In the genomic region with DNA sequence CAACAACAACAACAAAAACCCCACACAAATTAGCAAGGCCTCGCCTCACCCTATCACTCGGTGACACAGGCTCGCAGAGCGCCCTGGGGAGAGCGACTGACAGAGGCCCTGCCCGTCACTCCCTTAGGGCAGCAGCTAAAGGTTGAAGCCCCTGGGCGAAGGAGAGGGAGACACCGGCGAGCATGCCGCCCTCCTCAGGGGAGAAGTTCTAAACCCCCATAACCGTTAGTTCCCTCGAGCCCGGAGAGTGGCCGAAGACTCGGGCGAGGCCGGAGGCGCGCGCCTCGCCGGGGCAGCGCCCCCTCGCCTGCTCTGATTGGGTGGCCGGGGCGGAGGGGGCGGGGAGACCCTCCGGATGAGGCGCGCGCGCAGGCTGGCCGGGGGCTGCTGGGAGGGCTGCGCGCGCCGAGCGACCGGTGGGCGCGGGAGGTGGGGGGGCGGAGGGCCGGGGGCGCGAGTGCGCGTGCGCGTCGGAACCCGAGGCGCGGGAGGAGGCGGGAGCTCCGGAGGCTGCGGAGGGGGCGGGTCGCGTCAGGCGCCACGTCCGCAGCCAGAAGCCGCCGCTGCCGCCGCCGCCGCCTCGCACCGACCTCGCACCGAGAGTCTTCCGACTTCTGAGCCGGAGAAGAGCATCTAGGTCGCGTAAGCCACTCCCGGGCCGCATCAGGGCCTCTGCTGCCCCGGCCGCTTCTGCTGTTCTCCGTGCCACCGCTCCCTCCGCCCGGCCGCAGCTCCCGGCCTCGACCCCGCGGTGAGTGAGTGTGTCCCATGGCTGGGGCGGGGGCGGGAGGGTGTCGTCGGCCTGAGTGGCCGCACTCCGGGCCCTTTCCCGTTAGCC, we compare ENCODE assay signal across 8 mouse cellular contexts. TPM values are rescaled to one million over a fixed set of nuclear protein-coding genes. Genes with fewer than 3 reads are reported as not detected.
DNase-seq lines count a peak whose midpoint lies in the region; ATAC-seq and TF ChIP-seq lines count a peak whose summit lies in the region.

A gene (minus strand): TSS at position 249 of the 838 bp plus-strand sequence.
A gene (plus strand): TSS at position 381 of the 838 bp plus-strand sequence.

- TF ChIP-seq POLR2A in bone marrow macrophage, adult 2 months (IDR thresholded peaks at IDR 0.05; ENCODE audit: borderline replicate concordance, low read depth, low read length) = no peak
- peak; percentile 84; the same call in 1 of the 2 replicates for TF ChIP-seq POLR2A in limb, embryonic 14.5 days (IDR thresholded peaks at IDR 0.05; ENCODE audit: borderline replicate concordance, extremely low read depth, insufficient read depth, insufficient read length)
- TF ChIP-seq POLR2A in spleen, adult 2 months (IDR thresholded peaks at IDR 0.05; ENCODE audit: low read depth, low read length) = no peak; the same call in 1 of the 2 replicates

- peak within 1 kb of the TSS; percentile 97 for H3K4me3 ChIP-seq in bone marrow macrophage, adult 2 months (ENCODE audit: insufficient read depth, low read length)
- peak within 1 kb of the TSS; percentile 99 for H3K4me3 ChIP-seq in embryonic facial prominence, embryonic 15.5 days (replicated peaks)
- peak within 1 kb of the TSS; percentile 99 for H3K4me3 ChIP-seq in limb, embryonic 14.5 days (replicated peaks; ENCODE audit: low read length)
- peak within 1 kb of the TSS; percentile 100 for H3K4me3 ChIP-seq in midbrain, embryonic 16.5 days (ENCODE audit: low read depth, low read length)
- peak within 1 kb of the TSS; percentile 98 for H3K4me3 ChIP-seq in spleen, adult 2 months (ENCODE audit: extremely low read depth, insufficient read depth, insufficient read length)

- H3K9ac ChIP-seq in embryonic facial prominence, embryonic 15.5 days = peak within 1 kb of the TSS; percentile 99
- peak within 1 kb of the TSS; percentile 97 for H3K9ac ChIP-seq in limb, embryonic 14.5 days (ENCODE audit: low read depth, low read length, severe bottlenecking)
- peak within 1 kb of the TSS; percentile 93 for H3K9ac ChIP-seq in midbrain, embryonic 16.5 days (ENCODE audit: low read depth, low read length)

- H3K4me2 ChIP-seq in embryonic facial prominence, embryonic 15.5 days (replicated peaks) = peak within 1 kb of the TSS; percentile 68
- H3K4me2 ChIP-seq in limb, embryonic 14.5 days (replicated peaks; ENCODE audit: low read depth, low read length, severe bottlenecking) = peak within 1 kb of the TSS; percentile 77
- peak within 1 kb of the TSS; percentile 96 for H3K4me2 ChIP-seq in midbrain, embryonic 16.5 days (ENCODE audit: low read length)

- peak; percentile 74 to 79 for DNase-seq in B cell, adult 2 months
- DNase-seq in heart, adult 9 months (ENCODE audit: low spot score in 2 of 2) = peak; percentile 80 to 87
- DNase-seq in kidney, adult 9 months = peak; percentile 53
- DNase-seq in limb, embryonic 14.5 days (ENCODE audit: low spot score) = peak; percentile 94
- DNase-seq in spleen, adult 2 months (ENCODE audit: low read depth in 1 of 2, low spot score in 2 of 2) = peak; percentile 50 to 74

- TF ChIP-seq CTCF in bone marrow macrophage, adult 2 months (IDR thresholded peaks at IDR 0.05; ENCODE audit: low read depth, low read length) = no peak
- TF ChIP-seq CTCF in spleen, adult 2 months (IDR thresholded peaks at IDR 0.05; ENCODE audit: extremely low read depth, insufficient read depth, insufficient read length, insufficient replicate concordance) = no peak

- no peaks in the 10 kb centered on the region for H3K27me3 ChIP-seq in embryonic facial prominence, embryonic 15.5 days
- no peaks in the 10 kb centered on the region for H3K27me3 ChIP-seq in limb, embryonic 14.5 days (ENCODE audit: control insufficient read depth, insufficient read depth, low read length)
- H3K27me3 ChIP-seq in midbrain, embryonic 16.5 days (ENCODE audit: control insufficient read depth, insufficient read depth, low read depth, low read length) = no peaks in the 10 kb centered on the region
- H3K27me3 ChIP-seq in spleen, adult 2 months (ENCODE audit: control insufficient read depth, insufficient read depth, low read length) = no peaks in the 10 kb centered on the region

- under 1% methylated on average over 72 of the region's 96 CpGs for WGBS in embryonic facial prominence, embryonic 15.5 days
- under 1% methylated on average over 26 of the region's 96 CpGs for WGBS in limb, embryonic 14.5 days
- WGBS in midbrain, embryonic 16.5 days = under 1% methylated on average over 55 of the region's 96 CpGs
- WGBS in spleen, adult 2 months = 1% methylated on average over 86 of the region's 96 CpGs

- H3K27ac ChIP-seq in bone marrow macrophage, adult 2 months (ENCODE audit: insufficient read depth, low read depth, low read length) = no peak within 1 kb of the TSS
- H3K27ac ChIP-seq in embryonic facial prominence, embryonic 15.5 days (replicated peaks) = peak within 1 kb of the TSS; percentile 91
- peak within 1 kb of the TSS; percentile 85 for H3K27ac ChIP-seq in limb, embryonic 14.5 days (replicated peaks; ENCODE audit: low read depth, low read length)
- H3K27ac ChIP-seq in midbrain, embryonic 16.5 days (ENCODE audit: low read length) = peak within 1 kb of the TSS; percentile 92
- peak within 1 kb of the TSS; percentile 79 for H3K27ac ChIP-seq in spleen, adult 2 months (ENCODE audit: insufficient read depth, low read length)

- H3K9me3 ChIP-seq in embryonic facial prominence, embryonic 15.5 days (replicated peaks) = no peaks in the 10 kb centered on the region
- H3K9me3 ChIP-seq in limb, embryonic 14.5 days (ENCODE audit: control insufficient read depth, low read length) = no peaks in the 10 kb centered on the region
- no peaks in the 10 kb centered on the region for H3K9me3 ChIP-seq in midbrain, embryonic 16.5 days (replicated peaks; ENCODE audit: control insufficient read depth, low read length, poor library complexity, severe bottlenecking)

- ATAC-seq in embryonic facial prominence, embryonic 15.5 days (ENCODE audit: insufficient number of reproducible peaks, low FRiP score, low TSS enrichment, low read depth) = peak; percentile 98
- peak; percentile 96 for ATAC-seq in limb, embryonic 14.5 days (ENCODE audit: low FRiP score, low read depth)
- peak; percentile 96 for ATAC-seq in midbrain, embryonic 16.5 days

- H3K4me1 ChIP-seq in bone marrow macrophage, adult 2 months (ENCODE audit: control insufficient read depth, insufficient read depth, low read length) = peaks cover 4% of the 10 kb centered on the region; the same call in 1 of the 2 replicates
- H3K4me1 ChIP-seq in embryonic facial prominence, embryonic 15.5 days = peaks cover 14% of the 10 kb centered on the region
- peaks cover 11% of the 10 kb centered on the region; the same call in 1 of the 2 replicates for H3K4me1 ChIP-seq in limb, embryonic 14.5 days (ENCODE audit: control insufficient read depth, insufficient read depth, low read length)
- H3K4me1 ChIP-seq in midbrain, embryonic 16.5 days (ENCODE audit: control insufficient read depth, insufficient read depth, low read length) = peaks cover 19% of the 10 kb centered on the region
- H3K4me1 ChIP-seq in spleen, adult 2 months (ENCODE audit: control insufficient read depth, insufficient read depth, insufficient read length) = peaks cover 3% of the 10 kb centered on the region

- no peaks in the 10 kb centered on the region for H3K36me3 ChIP-seq in embryonic facial prominence, embryonic 15.5 days
- H3K36me3 ChIP-seq in limb, embryonic 14.5 days (ENCODE audit: control insufficient read depth, insufficient read depth, low read length) = 0 out of 2 replicates have a peak, but pooled peaks cover 3% of the 10 kb centered on the region
- no peaks in the 10 kb centered on the region for H3K36me3 ChIP-seq in midbrain, embryonic 16.5 days (ENCODE audit: control insufficient read depth, insufficient read depth, low read length)
- H3K36me3 ChIP-seq in spleen, adult 2 months (ENCODE audit: control insufficient read depth, insufficient read depth, low read length) = no peaks in the 10 kb centered on the region

RNA-seq across cellular contexts. Expression of the first gene that starts in this region (rescaled TPM):
- not detected in 2 replicates for polyA plus RNA-seq in bone marrow macrophage, adult 2 months (2012; ENCODE audit: insufficient read depth, insufficient read length, missing spikeins)
- 1.3 and 1.4 TPM in 2 replicates for polyA plus RNA-seq in embryonic facial prominence, embryonic 15.5 days (2015; fragmentation: Nextera tagmentation; extraction: Ambion mirVana)
- polyA plus RNA-seq in limb, embryonic 14.5 days (2012; rRNA removed) = 0.75 and 1.0 TPM in 2 replicates
- polyA plus RNA-seq in limb, embryonic 14.5 days (2014; fragmentation: Nextera tagmentation; extraction: Ambion mirVana) = 1.3 and 1.6 TPM in 2 replicates
- polyA plus RNA-seq in midbrain, embryonic 16.5 days (2015; fragmentation: Nextera tagmentation; extraction: Ambion mirVana) = 2.4 and 2.6 TPM in 2 replicates
- polyA plus RNA-seq in spleen, adult 2 months (2012; rRNA removed) = 0.12 TPM in 2 replicates

RNA-seq across cellular contexts. Expression of the second gene that starts in this region (rescaled TPM):
- 4.9 and 5.6 TPM in 2 replicates for polyA plus RNA-seq in bone marrow macrophage, adult 2 months (2012; ENCODE audit: insufficient read depth, insufficient read length, missing spikeins)
- 105 and 108 TPM in 2 replicates for polyA plus RNA-seq in embryonic facial prominence, embryonic 15.5 days (2015; fragmentation: Nextera tagmentation; extraction: Ambion mirVana)
- 27.5 and 29.1 TPM in 2 replicates for polyA plus RNA-seq in limb, embryonic 14.5 days (2012; rRNA removed)
- polyA plus RNA-seq in limb, embryonic 14.5 days (2014; fragmentation: Nextera tagmentation; extraction: Ambion mirVana) = 83.7 and 87.4 TPM in 2 replicates
- 54.4 and 61.5 TPM in 2 replicates for polyA plus RNA-seq in midbrain, embryonic 16.5 days (2015; fragmentation: Nextera tagmentation; extraction: Ambion mirVana)
- polyA plus RNA-seq in spleen, adult 2 months (2012; rRNA removed) = 2.4 and 3.8 TPM in 2 replicates
